Mouse (Mus musculus) stomach, embryonic 16.5 days (tissue): Measurements from ENCODE around the gene Col6a5. TPM values are rescaled to one million over a fixed set of nuclear protein-coding genes. Genes with fewer than 3 reads are reported as not detected.

Experiments
- ATAC-seq: fragments of 200-750 bp; cut with Nextera tagmentation; 2 replicates; pipeline ENCODE4 v1.8.0; 2017; ENCODE audit warnings: moderate number of reproducible peaks, moderate TSS enrichment; ENCODE audit not compliant: insufficient read depth, low FRiP score
- H3K27ac ChIP-seq: fragments of 300-500 bp; sonication (generic); 2 replicates; pipeline ENCODE4 v1.5.1; 2014; ENCODE audit warnings: low read length
- H3K27me3 ChIP-seq: fragments of 300-500 bp; sonication (generic); 2 replicates; pipeline ENCODE4 v1.6.1; 2014; ENCODE audit warnings: low read length, control low read depth, mixed read lengths; ENCODE audit not compliant: control insufficient read depth, insufficient read depth
- H3K36me3 ChIP-seq: fragments of 300-500 bp; sonication (generic); 2 replicates; pipeline ENCODE4 v1.6.1; 2014; ENCODE audit warnings: low read length; ENCODE audit not compliant: control insufficient read depth, insufficient read depth
- H3K4me1 ChIP-seq: fragments of 300-500 bp; sonication (generic); 2 replicates; pipeline ENCODE4 v1.6.1; 2014; ENCODE audit warnings: low read length, control low read depth, mixed read lengths; ENCODE audit not compliant: control insufficient read depth, insufficient read depth
- H3K4me2 ChIP-seq: fragments of 300-500 bp; sonication (generic); 2 replicates; pipeline ENCODE4 v1.6.1; 2014; ENCODE audit warnings: low read depth, low read length, mixed read lengths
- H3K4me3 ChIP-seq: fragments of 300-500 bp; sonication (generic); replicated peaks from 2 replicates; pipeline ENCODE4 v1.5.1; 2014; ENCODE audit warnings: mild to moderate bottlenecking, low read length
- H3K9ac ChIP-seq: fragments of 300-500 bp; sonication (generic); 2 replicates; pipeline ENCODE4 v1.6.1; 2014; ENCODE audit warnings: low read length
- H3K9me3 ChIP-seq: fragments of 300-500 bp; sonication (generic); replicated peaks from 2 replicates; pipeline ENCODE4 v1.6.1; 2016; ENCODE audit warnings: low read length, control low read depth; ENCODE audit not compliant: control insufficient read depth
- WGBS: fragments of 180-500 bp; shearing (Covaris S2); extraction: QIAGEN DNeasy Blood & Tissue Kit; methylation state at CpG from one replicate; pipeline ENCODE4 v1.1.7; 2014; 5-methylcytosine and 5-hydroxymethylcytosine counted together
- polyA plus RNA-seq: library from polyadenylated mRNA; unstranded; fragments of >200 nt; fragmentation: Nextera tagmentation; extraction: Ambion mirVana; gene quantifications from 2 replicates; pipeline ENCODE4 v1.2.1, GENCODE M21; 2015

Col6a5 gene
- polyA plus RNA-seq, 1 experiment from 2014 or later, result 8.1 TPM

DNA sequence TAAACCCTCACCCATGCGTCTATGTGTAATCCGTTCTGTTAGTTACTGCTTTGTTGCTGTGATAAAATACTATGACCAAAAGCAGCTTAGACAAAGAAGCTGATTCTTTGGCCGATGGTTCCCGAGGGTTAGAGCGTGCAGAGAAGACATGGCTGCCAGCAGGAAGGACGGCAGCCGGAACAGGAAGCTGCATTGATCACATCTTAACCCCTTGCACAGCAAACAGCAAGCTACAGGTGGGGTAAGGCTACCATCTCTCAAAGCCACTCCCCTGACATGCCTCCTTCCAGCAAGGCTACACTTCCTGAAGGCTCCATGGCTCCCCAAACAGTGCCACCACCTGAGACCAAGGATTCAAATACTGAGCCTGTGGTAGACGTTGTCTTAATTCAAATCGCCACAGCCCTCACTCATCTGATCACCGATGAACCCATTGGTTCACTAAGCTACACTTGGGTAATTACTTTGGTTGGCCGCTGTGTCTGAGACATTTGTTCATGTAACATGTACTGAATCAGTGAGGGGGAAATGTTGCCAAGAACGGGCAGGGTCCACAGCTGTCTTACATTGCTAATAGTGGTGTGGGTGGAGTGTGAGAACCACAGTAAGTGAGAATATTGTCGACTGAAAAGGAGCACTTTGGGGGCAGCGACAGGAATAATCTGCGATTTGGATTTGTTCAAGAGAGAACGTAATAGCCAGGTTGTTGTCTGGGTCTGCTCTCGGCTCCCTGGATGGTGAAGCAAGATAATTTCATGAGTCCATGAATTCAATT, 75.6 kb downstream of the Col6a5 start:
- 78% methylated on average over 17 of the region's 17 CpGs for WGBS
- Histone ChIP-seq H3K36me3 (no peaks in the 10 kb centered on the region), H3K27me3 (no peaks in the 10 kb centered on the region; the same call in 1 of the 2 replicates), H3K9ac (no peak overlapping the region), H3K27ac (no peak overlapping the region), H3K4me3 (no peak overlapping the region), H3K9me3 (no peaks in the 10 kb centered on the region), H3K4me1 (no peaks in the 10 kb centered on the region), H3K4me2 (no peak overlapping the region)
- ATAC-seq, result no peak

DNA sequence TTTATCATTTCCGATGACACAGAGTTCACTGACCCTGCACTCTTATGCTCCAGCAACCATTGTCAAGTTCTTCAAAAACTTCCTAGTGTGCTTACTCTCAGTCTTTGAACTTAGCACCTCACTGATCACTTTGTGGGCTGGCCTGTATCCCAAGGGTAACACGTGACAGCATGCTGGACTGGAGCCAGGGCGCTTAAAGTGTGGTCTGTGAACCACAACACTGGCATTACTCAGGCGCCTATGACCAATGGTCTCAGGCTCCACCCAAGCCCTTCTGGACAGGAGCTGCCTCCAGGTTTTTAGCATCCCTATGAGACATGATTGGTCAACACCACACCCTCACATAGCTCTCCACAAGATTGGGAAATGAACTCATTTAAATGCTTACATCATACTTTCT, 79.7 kb downstream of the Col6a5 start:
- Histone ChIP-seq H3K36me3 (no peaks in the 10 kb centered on the region), H3K9ac (no peak overlapping the region), H3K27ac (no peak overlapping the region), H3K4me2 (no peak overlapping the region), H3K4me1 (no peaks in the 10 kb centered on the region), H3K9me3 (no peaks in the 10 kb centered on the region), H3K4me3 (no peak overlapping the region), H3K27me3 (no peaks in the 10 kb centered on the region; the same call in 1 of the 2 replicates)
- ATAC-seq, result no peak
- 70% methylated on average over 4 of the region's 4 CpGs for WGBS

DNA sequence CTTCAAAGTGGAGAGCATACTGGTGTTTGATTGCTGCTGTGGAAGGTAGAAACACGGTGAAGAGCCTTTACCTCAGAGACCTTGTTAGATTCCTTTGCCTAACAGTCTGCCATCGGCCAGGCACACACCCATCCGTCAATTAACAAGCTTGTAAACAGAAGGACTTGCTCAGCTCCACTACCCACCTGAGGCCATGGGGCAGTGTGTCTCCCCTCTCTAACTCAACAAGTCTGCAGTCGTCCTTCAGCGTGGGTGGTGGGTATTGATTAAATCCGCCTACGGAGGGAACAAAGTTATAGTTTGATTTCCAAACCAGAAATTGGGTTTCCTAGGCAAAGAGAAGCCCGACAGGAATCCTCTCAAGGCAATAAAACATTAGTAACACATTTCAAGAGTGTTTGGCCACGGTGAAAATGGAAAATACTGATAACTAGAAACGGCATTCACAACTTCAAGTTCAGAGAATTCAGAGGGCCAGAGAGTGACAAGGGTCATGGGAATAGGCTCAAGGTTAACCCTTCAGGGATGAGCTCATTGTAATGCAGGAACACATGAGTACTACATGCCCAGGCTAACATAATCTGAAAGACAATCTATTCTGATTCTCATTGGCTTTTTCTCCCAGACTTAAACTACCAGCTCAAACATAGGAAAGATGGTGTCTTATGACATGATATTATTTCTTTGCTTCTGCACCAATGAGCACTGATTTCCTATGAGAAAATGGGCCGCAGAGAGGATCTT, 81.9 kb downstream of the Col6a5 start:
- Histone ChIP-seq H3K9ac (no peak overlapping the region), H3K4me2 (no peak overlapping the region), H3K36me3 (no peaks in the 10 kb centered on the region), H3K4me1 (no peaks in the 10 kb centered on the region), H3K4me3 (no peak overlapping the region), H3K27ac (no peak overlapping the region), H3K9me3 (no peaks in the 10 kb centered on the region), H3K27me3 (no peaks in the 10 kb centered on the region; the same call in 1 of the 2 replicates)
- WGBS, result 52% methylated on average over 11 of the region's 11 CpGs
- ATAC-seq, result no peak

DNA sequence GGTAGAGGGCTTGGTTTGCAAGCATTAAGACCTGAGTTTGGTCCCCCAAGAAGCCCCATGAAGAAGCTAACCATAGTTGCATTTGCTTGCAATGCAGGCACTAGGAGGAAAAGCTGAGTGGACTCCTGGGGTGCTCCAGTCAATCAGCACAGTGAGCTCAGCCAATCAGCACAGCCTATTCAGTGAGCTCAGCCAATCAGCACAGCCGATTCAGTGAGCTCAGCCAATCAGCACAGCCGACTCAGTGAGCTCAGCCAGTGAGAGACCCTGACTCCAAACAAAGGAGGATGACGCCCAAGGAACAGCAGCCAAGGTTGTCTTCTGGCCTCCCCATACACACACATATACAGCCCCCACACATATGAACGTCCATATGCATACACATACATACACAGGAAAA, 84.3 kb downstream of the Col6a5 start:
- Histone ChIP-seq H3K9ac (no peak overlapping the region), H3K9me3 (no peaks in the 10 kb centered on the region), H3K4me1 (no peaks in the 10 kb centered on the region), H3K4me3 (no peak overlapping the region), H3K27me3 (no peaks in the 10 kb centered on the region; the same call in 1 of the 2 replicates), H3K4me2 (no peak overlapping the region), H3K27ac (no peak overlapping the region), H3K36me3 (no peaks in the 10 kb centered on the region)
- no peak for ATAC-seq
- WGBS, result 94% methylated on average over 4 of the region's 4 CpGs

DNA sequence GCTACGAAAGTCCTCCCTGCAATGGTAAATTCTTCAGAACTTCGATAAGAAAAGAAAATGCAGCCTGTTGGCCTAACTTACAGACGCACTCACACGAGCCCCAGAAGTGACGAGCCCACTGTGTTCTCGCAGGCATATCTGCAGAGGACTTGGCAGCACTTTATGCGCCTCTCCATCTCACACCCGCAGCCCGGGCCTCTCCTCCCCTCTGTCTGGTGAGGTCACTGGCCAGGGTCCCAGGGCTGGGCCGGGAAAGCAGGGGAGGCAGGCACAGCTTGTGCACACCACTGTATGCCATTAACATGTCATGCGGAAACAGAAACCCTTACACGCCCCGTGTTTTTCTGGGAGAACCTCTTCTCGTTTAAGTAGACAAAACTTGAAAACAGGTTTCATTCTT, 88.8 kb downstream of the Col6a5 start:
- Histone ChIP-seq H3K27ac (no peak overlapping the region), H3K27me3 (no peaks in the 10 kb centered on the region), H3K4me2 (no peak overlapping the region), H3K4me1 (no peaks in the 10 kb centered on the region), H3K4me3 (no peak overlapping the region), H3K36me3 (no peaks in the 10 kb centered on the region), H3K9me3 (no peaks in the 10 kb centered on the region), H3K9ac (no peak overlapping the region)
- ATAC-seq, result no peak
- WGBS, result 61% methylated on average over 14 of the region's 14 CpGs

DNA sequence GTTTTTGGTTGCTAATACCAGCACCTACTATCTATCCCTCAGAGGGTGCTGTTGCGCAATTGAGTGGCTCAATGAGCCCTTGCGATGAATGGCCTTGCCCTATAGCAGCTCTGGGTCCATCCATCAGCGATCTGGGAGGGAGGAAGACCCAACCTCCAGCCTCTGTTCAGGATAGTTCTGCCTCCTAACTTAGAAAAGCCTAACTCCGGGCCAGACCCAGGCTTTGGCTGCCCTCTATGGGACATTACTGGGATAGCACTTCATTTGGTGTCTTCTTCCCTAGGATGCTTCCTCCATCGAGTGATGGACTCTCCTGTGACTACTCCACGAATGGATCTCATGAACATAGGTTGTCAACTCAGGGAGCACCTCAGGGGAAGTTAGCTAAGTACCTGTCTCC, 102.7 kb downstream of the Col6a5 start:
- Histone ChIP-seq H3K9me3 (no peaks in the 10 kb centered on the region), H3K4me1 (no peaks in the 10 kb centered on the region), H3K36me3 (no peaks in the 10 kb centered on the region), H3K4me2 (no peak overlapping the region), H3K4me3 (no peak overlapping the region), H3K9ac (no peak overlapping the region), H3K27me3 (no peaks in the 10 kb centered on the region), H3K27ac (no peak overlapping the region)
- WGBS, result 13% methylated on average over 6 of the region's 6 CpGs
- ATAC-seq, result no peak

DNA sequence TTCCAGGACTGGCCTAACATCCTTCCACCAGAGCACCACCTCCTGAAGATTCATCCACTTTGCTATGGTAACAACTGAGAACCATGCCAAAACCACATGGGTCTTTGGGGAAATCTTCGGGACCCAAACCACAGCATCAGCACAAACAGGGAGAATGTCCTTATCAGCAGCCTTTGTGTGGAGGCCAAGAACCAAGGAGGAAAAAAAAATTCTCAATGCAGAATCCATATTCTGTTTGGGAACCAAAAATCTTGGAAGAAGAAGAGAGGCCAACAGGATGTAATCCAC, 107.7 kb downstream of the Col6a5 start:
- Histone ChIP-seq H3K9ac (no peak overlapping the region), H3K27me3 (no peaks in the 10 kb centered on the region), H3K9me3 (no peaks in the 10 kb centered on the region), H3K27ac (no peak overlapping the region), H3K36me3 (no peaks in the 10 kb centered on the region), H3K4me1 (no peaks in the 10 kb centered on the region), H3K4me3 (no peak overlapping the region), H3K4me2 (no peak overlapping the region)
- ATAC-seq, result no peak
- WGBS, result 74% methylated on average over 1 of the region's 1 CpGs

DNA sequence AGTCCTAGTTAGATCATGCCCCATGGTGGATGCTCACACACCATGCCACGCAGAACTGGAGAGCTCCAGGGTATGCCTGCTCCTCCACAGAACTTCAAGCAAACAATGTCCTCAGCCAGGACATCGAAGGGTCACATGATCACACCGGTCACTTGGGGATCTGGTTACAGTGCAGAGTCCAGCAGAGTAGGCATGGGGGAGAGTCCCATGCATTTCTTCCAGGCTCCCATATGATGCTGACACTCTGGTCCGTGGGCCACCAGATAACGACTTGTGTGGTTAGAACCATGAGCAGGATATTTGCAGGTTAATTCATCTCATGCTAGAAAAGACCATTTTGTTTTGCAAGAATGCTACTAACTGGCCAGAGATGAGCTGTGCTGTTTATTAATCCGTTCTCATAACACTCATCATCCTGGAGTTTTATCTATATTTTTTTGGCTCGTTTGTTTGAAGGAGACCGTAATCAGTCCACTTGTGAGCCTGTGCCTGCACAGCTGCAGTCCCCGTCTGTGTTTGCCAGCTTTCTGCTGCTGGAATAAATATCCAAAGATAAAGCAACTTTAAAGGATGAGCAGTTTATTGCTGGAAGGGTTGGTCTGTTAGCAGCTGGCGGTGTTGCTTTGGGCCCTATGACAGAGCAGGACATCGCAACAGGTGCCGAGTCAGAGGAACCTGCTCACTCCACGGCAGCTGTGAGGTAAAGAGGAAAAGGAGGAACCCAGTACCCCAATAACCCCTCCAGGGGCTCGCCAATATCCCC, 108.2 kb downstream of the Col6a5 start:
- no peak overlapping the region for H3K27ac ChIP-seq
- H3K9ac ChIP-seq, result no peak overlapping the region
- no peaks in the 10 kb centered on the region for H3K36me3 ChIP-seq
- 58% methylated on average over 14 of the region's 14 CpGs for WGBS
- ATAC-seq, result no peak
- no peaks in the 10 kb centered on the region for H3K27me3 ChIP-seq
- H3K9me3 ChIP-seq, result no peaks in the 10 kb centered on the region
- no peak overlapping the region for H3K4me3 ChIP-seq
- H3K4me1 ChIP-seq, result no peaks in the 10 kb centered on the region
- H3K4me2 ChIP-seq, result no peak overlapping the region

DNA sequence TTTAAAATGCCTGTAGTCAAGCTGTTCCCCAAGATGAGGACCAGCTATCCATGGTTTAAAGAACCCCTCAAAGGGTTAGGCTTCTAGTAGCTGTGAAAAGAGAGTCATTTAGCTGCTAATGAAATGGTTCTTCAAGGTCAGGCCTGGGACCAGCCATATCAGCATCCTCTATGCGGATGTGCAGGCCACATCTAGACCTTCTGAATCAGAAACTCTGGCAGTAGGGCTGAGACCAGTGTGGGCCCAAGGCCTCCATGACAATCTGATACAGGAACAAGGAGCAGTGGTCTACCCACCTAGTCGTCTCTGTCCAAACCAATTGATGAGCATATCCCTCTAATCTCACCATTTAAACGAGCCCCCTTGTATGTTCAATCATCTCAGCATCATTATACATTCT, 109.4 kb downstream of the Col6a5 start:
- Histone ChIP-seq H3K9ac (no peak overlapping the region), H3K4me2 (no peak overlapping the region)

More for the DNA sequence above, 109.4 kb downstream of the Col6a5 start:
- no peaks in the 10 kb centered on the region for H3K4me1 ChIP-seq
- 87% methylated on average over 3 of the region's 3 CpGs for WGBS
- no peak overlapping the region for H3K4me3 ChIP-seq
- no peak overlapping the region for H3K27ac ChIP-seq
- no peaks in the 10 kb centered on the region for H3K36me3 ChIP-seq
- no peaks in the 10 kb centered on the region for H3K27me3 ChIP-seq
- no peak for ATAC-seq
- no peaks in the 10 kb centered on the region for H3K9me3 ChIP-seq
